Mouse (Mus musculus) CD4-positive, CD25-positive, alpha-beta regulatory T cell, adult 2 months (primary cell): Measurements from ENCODE around the gene Dhx40.

ENCODE experiments used
- DNase-seq: peaks from one replicate; pipeline ENCODE4 v3.0.0-alpha.2; 2012; ENCODE audit warnings: low read depth, low spot score

The Dhx40 gene

DNA sequence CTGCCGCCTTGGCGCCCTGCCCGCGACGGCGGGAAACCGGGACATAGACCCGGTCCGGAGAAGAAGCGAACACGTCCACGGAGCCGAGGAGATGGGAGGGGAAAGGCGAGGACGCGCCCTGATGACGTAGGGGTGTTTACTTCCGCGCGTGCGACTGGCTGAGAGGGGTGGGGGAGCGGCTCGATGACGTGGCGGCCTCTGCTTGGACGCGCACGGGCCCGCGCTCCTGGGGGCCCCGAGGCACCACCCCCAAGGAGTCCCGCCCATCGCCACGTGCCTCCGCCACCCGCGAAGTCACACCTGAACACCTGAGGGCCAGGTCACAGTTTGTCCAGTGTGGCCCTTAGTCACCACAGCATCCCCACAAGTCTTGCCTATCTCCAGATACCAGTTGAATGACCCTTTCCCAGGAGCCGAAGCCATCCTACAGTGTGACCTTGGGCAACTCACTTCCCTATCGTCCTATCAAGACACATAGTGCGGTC, at the start of gene Dhx40:
Dhx40 (minus strand) TSS at position 242 of the 485 bp plus-strand sequence.
- peak; percentile 96 for DNase-seq

DNA sequence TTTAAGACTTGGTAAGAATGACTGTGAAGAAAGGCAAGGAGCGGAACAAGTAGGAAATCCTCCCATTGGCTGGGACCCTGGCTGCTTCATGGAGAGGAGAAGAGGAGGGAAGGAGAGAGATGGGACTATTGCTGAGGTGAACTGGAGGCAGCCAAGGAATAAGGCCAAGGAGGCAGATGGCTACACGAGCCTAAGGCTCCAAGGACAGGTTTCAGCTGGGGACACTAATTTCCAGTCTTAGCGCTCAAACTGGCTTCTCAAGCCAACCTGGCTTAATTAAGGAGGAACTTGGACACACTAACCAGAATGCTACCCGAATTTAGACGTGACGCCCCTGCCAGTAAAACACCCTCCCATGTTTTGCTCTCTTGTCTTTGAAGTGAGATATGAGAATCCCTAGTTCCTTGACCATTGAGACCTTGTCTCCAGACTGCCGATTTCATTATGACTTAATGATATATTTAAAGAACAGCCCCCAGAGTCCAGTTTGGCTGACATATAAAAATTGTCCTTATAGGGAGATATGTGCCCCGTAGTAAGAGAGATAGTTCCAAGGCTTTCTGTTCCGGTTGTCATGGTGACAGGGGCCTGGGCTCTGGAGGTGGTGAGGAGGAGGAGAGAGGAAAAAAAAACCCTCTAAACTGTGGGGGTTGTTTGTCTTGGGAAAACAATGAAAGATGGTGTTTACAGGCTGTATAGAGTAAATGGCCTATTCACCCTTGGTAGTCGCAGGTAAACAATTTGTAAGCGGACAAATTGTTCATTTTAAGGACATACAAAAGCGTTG, 48.3 kb upstream of the Dhx40 start:
- DNase-seq: no peak

DNA sequence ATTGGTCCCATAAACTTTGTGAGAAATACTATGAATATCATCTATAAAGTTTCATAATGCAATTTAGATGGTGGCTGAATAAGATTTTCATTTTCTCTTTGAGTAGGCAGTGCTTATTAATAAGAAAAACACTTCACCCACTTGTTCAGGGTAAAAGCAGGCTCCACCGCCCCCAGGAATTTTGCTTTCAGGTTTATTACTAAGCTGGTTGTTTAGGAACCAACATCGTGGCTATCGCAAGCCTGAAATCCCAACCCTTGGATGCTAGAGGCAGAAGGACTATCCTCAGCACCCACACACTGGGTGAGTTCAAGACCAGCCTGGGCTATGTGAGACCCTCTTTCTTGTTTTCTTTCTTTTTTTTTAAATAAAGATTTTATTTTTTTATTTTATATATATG, 45.5 kb upstream of the Dhx40 start:
- no peak for DNase-seq

DNA sequence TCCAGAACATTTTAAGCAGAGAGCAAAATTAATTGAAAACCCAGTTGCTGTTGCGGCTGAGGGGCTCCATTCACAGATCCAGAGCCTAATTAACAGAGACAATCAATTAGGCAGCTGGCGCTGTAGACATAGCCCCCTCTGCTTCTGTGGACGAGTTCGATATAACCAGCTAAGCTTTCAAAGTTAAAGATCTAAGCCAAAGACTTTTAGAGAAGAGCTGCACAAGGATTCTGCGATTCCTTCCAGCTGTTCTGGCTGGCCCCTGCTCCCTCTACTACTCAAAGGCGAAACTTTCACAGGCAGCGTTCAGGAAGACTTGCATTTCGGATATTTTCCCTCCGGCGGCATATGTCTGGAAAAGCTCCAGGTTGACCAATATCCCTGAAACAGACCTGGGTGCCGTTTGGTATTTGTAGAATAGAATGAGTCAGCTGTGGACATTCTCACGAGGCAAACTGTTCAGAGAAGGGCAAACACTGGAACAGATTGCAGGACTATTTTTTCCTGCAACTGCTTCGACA, 45.0 kb upstream of the Dhx40 start:
- DNase-seq: no peak

DNA sequence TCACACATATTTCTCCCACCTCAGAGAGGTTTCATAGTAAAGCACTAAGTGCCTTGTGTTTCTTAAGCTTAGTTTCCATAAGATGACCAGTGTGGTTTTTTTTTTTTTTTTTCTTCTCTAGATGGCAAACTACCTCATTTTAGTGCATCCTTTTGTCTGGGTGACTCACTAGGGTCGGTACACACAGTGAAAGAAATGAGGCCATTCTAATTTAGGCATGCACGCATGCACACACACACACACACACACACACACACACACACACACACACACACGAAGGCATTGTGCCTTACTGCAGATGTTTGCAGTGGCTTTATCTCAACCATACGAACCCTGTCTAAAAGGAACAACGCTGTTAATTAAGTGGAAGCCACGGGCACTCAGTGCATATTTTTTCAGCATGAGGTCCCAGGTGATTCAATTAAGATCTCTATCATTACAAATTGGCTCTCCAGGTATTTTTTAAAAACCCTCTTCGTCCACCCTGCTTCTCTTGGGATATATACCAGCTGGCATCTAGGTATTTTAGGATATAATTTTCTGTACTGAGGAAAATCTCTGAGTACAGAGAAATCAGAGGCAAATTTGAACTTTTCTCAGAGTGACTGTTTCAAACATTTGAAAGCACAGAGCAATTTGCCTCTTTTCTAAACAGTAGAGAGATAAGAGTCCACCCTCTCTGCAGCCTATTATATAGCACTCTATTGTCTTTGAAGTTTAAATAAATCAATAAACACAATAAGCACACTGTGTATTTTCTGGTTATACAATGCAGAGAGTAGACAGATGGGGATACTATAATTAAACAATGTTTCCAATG, 44.4 kb upstream of the Dhx40 start:
- DNase-seq: no peak

DNA sequence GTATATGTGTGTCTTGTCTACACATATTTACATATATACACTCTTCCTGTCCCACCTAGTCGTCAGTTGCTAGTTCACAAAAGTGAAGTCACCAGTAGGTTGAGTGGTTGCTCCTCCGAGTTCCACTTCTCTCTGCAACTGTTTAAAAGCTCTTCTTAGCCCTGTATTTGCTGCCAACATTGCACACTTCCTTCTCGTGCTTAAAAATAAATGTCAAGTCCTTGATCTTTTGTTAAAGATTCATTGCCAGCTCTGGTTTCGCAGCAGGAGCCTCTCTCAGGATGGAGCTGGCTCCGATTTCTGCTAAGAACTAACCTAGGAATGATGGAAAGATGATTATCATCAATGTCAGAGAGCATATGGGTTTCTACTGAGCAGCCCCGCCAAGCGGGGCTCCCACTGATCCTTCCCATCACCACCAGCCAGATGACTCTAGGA, 43.7 kb upstream of the Dhx40 start:
- no peak for DNase-seq

DNA sequence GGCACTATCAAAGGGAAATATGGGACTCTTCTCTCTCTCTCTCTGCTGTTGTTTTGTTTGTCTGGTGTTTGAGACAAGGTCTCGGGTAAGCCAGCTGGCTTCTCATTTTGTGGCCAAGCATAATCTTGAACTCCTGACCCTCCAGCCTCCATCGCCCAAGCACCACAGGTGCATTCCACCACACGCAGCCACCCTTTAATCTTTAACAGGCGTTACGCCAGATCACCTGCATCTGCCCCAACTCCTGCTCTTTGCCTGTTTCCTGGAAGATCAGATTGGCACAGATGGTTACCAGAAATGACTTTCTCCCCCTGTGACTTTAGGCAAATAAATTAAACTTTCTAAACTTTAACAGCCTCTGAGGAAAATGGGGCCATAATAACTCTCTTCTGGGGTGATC, 36.3 kb upstream of the Dhx40 start:
- DNase-seq: no peak

DNA sequence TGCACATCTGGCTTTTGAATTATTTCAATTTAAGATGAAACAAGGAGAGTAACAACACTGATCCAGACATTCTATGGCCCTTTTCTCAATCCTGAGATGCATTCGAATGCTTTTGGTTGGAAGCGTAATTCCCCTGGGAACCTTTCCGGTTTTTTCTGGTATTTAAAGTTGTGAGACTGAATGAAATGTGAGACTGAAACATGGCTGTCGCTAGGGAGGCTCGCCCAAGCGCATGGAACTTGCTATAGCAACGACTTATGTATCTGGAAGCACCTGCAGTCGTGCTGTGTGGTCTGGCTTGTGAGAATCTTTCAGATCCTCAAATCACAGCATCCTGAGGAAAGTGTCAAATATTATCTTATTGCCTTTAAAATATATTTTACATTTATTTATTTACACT, 33.7 kb upstream of the Dhx40 start:
- DNase-seq: no peak

DNA sequence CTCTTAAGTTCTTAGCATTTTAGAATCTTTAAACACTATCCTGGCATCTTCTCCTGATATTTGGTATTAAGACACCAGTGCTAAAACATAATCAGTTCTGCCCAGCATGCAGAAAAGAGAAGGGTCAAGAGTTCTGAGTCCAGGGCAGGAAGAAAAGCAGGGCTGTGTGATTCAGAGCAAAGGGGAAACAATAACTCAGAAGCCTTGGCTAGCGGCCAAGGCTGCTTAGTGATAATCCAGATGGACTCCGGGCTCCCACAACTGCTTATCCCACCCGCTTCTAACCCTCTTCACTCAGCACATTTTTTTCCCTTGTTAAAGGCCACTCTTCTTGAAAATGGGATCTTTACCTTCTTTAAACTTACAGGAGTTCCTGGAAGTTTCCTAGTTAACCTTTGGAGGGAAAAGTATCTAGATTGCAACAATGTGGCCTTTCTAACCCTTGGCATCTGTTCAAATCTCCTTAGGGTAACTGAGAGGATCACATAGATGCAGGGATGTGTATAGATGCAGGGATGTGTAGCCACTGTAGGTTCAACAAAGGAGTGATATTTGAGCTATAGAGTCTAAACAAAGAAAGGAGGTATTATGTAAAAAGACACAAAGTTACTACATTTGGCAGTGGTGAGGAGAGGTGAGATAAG, 33.1 kb upstream of the Dhx40 start:
- no peak for DNase-seq

DNA sequence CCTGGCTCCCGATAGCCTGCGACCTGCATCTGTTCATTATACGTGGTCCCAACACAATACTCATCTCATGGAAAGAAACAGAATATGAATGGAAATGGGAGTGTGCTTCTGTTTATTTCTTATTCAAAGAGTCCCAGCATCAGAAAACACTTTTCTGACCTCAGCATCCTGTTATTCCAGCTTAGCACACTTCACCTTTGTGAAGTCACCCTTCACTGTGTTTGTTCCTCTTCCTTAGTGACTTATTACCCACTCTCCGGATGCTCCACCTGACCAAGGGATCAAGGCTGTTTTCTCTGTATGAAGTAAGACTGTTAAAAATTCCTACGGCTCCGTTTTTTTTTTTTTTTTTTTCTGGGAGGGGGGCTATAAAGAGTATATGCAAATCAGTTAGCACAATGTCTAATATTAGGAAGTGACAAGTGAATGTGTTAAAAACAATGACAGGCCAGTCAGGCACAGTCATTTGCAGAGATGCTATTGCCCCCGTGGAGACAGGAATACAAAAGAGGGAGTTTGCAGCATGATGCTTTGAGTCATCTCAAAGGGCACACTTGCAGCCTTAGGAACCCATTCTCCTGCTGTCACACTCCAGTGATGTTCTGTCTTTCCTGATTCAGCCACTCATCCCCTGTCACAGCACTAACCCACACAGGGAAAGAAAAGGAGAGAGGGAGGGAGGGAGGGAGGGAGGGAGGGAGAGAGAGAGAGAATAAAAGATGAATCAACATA, 32.3 kb upstream of the Dhx40 start:
- DNase-seq: no peak

DNA sequence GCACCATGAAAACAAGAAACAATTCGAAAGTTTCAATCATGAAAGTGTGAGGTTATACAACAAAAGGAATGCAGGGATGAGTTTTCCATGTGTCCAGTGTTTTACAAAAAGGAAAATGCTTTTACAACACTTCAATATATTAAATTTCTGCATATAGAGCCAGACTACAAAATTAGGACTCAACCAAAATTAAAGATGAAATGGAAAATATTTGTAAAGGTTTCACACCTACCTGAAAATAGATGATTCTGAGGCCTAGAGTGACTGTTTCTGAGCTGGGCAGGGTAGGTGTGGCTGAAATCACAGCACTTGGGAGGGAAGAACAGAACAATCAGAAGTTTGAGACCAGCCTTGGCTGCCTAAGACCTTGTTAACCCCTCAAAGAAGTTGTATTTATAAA, 31.2 kb upstream of the Dhx40 start:
- DNase-seq: no peak

DNA sequence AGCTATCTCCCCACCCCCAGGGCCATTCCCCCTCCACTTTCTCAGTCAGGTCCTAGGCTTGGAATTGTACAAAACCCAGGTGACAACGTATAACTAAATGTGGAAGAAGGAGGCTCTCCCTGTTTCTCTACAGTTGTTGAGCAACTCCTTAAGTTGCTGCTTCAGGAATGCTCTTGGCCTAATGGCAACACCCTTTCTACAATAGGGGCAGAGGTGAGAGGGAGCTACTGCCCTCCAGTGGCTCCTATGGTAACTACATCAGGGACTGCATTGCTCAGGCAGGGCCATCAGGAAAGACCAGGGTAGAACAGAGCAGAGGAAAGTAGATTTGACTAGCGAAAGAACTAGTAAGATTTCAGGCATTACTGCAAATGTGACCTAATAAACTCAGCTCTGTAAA, 28.8 kb upstream of the Dhx40 start:
- peak; percentile 92 for DNase-seq

DNA sequence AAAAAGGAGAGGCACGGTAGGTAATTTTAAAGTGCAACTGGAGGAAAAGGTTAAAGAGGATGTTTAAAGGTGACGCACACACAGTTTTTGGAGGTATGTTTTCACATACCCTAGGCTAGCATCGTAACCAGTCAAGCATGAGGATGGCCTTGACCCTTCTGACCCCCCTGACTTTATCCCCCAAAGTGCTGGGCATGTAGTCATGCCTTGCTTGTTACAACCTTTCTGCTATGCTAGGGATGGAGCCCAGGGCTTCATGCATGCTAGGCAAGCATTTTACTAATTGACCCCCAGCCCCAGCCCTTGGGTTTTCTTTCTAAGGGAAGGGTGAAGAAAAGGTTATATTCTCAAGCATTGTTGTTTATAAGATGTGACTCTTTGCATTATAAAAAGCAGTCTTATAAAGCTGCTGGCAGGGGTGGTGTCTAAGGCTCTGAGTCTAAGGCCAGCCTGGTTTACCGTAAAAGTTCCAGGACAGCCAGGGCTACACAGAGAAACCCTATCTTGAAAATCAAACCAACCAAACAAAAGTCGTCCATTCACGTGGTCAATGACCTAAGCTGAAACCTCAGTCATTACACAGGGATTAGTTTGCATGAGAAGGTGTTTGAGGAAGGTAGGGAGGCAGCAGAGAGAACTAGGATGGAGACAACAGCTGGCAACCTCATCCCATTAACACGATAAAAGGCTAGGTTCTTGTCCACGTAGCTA, 27.2 kb upstream of the Dhx40 start:
- DNase-seq: no peak

DNA sequence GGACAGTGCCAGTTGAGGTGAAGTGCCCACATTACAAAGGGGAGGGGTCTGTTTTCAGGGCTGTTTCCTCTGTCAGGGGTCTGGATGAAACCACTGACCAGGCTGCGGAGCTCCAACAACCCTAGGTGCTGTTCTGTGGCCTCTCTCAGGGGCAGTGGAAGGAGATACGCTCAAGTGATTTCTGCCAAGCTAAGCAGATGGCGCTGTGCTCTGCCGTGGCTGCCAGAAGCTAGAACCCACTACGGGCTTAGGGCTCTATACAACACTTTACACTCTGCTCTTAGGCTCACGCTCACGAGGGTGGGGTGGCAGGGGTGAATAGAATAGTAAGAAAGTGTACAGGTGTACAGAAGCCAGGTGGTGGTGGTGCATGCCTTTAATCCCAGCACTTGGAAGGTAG, 26.5 kb upstream of the Dhx40 start:
- peak; percentile 48 for DNase-seq

DNA sequence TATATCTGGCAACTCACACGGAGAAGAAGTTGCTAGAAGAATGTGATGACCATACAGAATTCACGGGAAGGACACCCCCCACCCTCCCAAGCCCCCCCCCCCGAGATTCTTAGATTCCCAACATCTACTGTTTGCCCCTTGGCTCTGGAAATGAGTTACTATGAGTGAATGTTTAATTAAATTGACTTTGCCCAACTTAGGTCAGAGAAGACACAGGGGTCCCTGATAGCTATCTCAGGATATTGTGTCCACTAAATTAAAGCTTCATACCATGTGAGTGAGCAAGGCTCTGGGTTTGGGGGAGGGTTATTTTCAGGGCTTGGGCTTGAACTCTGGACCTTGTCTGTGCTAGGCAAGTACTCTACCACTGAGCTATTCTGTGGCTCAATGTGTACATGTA, 25.6 kb upstream of the Dhx40 start:
- no peak for DNase-seq

DNA sequence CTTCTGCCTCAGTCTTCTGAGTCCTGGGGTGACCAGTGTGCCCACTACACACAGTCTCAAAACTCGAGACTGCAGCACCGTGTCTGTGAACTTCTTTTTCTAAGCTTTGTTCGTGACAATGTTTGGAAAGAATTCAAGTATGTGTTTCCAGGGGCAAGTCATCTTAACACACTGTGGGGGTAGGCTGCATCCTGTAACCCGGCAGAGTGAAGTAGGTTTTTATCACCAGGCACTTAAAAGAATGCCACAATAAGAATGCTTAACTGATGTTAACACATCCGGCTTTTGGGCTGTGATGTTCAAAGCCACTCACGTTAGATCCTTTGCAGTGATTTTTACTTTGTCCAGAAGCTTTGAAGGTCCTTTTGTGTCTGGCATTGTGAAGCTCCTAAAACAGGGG, 20.9 kb upstream of the Dhx40 start:
- DNase-seq: peak; percentile 80

DNA sequence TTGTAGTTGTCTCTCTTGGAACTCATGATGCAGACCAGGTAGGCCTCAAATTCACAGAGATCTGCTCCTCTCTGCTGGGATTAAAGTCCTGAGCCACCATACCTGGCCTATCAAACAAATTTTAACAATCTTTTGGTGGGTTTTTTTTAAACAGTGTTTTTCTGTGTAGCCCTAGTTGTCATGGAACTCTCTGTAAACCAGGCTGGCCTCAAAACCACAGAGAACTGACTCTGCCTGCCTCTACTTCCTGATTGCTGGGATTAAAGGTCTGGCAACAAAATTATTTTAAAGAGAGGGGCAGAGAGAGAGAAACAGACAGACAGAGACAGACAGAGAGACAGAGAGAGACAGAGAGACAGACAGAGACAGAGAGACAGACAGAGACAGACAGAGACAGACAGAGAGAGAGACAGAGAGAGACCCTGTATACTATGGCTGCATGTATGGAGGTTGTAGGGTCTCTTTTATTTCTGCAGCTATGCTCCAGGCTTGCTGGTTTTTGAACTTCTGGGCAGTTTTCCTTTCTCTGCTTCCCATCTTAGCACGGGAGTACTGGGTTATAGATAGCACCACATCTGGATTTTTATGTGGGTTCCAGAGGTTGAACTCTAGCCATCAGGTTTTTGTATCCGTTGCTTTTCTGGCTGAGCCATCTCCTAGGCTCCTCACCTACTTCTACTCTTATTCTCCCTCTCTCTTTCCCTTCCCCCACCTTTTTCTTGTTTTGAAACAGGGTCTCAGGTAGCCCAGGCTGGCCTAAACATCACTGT, 20.1 kb upstream of the Dhx40 start:
- peak; percentile 73 for DNase-seq

DNA sequence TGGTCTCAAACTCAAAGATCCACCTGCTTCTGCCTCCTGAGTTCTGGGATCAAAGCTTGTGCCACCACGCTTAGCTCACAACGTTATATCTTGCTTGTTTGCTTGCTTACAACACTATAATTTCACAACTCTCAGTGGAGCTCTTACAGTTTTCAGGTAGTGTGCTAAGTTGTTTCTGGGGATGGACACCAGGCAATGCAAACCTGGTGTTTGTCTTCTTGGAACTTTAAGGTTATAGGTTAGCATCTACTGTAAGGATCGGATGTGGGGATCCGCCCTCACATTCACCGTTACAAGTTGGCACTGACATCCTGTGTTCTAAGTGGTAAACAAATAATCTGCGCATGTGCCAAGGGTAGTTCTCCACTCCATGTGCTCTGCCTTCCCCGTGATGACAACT, 16.9 kb upstream of the Dhx40 start:
- DNase-seq: no peak

DNA sequence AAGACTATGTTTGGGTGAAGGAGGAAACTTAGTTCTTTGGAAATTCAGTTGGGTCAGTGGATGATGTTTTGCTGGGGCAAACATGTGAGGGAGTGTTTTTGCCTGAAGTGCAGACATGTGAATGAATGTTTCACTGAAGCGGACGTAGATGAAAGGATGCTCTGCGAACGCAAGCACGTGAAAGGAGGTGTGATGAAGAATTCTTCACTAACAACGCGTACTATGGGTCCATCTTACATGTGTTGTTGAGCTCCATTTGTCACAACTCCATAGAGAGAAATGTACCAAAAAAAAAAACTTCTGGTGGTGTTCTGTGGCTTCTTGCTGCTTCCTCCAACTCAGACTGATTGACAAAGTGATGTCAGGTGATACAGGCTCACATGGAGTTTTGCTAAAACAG, 15.0 kb upstream of the Dhx40 start:
- peak; percentile 35 for DNase-seq

DNA sequence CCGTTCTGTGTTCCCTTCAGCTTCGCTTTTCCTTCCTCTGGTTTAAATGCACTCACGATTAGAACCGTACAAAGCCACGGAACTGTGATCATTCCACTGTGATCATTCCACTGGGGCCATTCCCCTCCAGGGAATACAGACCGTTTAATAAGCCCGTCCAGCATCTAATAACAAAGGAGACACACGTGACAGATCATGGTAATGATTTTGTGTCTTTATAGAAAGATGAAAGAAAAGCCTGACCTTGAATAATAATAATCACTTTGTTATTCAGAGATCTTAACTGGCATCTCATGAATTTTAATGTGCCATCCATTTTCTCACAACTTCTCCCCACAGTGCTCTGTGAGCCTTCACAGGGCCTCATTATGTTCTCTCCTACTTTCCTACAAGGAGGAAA, 12.0 kb upstream of the Dhx40 start:
- DNase-seq: no peak
